Mouse (Mus musculus) retina, embryonic 14.5 days (tissue): ENCODE data around the gene Cryz.
"Not testable (repeated sequence)": the region's sequence is repeated elsewhere in the genome, so short reads cannot be mapped to it uniquely, and the experiment has no call there.

Experiments
- DNase-seq: peaks from one replicate; pipeline ENCODE4 v3.0.0-alpha.2; 2015; ENCODE audit warnings: low spot score

Gene Cryz

GRCm38 (mm10) chr3:154611888-154612287 is 15.4 kb downstream of the Cryz start:
- DNase-seq: no peak

- DNase-seq: no peak
Observed at GRCm38 (mm10) chr3:154614771-154615170, 18.3 kb downstream of the Cryz start.

DNA sequence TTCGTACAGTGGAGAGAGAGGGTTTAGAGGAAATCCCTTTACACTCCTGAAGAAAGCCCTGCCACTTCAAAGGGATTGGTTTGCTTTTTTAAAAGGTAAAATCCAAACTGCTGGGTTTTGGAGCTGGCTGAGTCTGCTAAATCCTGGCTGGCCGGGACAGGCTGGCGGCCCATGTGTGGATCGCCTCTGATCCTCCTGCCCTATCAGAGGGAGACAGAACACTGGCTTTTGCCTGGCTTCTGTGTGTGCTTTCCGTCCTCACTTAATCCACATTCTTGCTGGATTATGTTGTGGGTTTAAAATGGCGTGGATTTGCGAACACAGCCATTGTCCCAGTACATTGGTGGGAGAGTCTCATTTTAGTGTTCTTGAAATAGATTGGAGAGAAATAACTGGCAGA is 18.8 kb downstream of the Cryz start:
- DNase-seq: no peak

DNA sequence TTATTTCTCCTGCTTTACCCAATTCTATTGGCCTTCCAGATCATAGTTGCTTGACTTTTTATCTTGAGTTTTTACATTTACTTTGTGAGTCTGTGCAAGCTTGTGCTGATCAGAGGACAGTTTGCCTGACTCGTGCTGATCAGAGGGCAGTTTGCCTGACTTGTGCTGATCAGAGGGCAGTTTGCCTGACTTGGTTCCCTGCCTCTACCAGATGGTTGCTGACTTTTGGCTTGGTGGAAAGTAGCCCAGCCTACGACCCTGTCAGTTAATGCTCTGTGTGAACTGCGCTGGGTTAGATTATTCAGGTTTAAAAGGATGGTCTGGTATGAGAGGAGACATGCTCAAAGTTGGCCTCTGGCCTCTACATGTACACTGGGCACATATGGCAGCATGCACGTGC is 19.6 kb downstream of the Cryz start:
- no peak for DNase-seq

DNA sequence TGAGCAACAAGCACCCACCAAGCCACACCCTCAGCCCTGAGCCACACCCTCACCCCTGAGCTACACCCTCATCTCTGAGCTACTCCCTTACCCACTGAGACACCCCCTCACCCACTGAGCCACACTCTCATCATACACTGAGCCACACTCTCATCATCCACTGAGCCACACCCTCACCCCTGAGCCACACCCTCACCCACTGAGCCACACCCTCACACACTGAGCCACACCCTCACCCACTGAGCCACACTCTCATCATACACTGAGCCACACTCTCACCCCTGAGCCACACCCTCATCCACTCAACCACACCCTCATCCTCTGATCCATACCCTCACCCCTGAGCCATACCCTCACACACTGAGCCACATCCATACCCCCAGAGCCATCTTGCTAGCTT is 31.8 kb downstream of the Cryz start:
- DNase-seq: no peak

GRCm38 (mm10) chr3:154631281-154631680 is 34.8 kb downstream of the Cryz start:
- DNase-seq: not testable (repeated sequence)

DNA sequence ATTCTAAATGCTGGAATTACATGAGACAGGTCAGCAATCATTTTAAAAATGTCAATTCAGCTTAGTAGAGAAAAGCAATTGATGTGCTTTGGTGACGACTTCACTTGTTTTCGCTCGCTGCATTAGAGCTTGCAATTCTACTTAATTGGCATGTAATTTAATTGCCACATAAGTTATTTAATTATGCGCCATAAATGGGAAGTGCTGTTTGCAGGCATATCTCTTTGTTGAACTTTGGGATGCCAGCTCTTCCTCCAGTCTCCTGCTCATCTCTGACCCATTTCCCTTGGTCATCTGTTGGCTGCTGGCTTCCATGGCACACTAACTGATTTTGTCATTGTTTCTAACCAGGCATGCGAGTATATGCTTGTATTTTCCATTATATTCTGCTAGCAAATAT is 36.6 kb downstream of the Cryz start:
- peak; percentile 27 for DNase-seq

DNA sequence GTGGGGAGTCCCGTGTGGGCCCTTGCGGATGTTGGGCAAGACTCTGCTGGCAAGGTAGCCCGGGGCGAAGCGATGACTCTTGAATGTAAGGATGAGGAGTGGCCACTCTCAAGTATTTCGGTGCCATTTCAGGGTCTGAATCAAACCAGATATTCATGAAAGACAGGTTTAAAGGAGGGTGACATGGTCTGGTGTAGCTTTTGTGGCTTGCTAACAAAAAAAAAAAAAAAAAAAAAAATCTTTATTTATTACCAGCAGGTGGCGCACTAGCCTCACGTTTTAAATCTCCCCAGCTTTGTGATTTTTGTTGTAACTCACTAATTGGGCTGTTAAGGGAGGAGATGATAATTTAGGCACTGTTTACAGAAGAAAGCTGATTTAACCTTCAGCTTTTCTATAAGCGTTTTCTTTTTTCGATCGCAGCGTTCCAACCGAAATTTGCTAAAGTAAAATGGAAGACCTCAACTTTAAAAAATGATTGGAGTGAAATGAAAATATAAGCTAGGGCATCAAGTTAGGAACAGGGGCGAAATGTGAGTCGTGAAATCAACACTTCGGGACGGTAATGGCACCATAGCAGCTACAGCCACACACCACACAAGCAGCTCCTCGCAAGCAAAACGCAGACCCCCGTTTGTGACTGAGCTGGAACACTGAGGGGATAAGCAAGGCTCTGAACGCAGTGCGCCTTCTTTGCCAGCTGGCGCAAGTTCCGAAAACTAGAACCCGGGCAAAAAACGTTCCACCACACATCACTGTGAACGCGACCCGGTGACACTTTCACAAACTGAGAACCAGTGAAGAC is 50.3 kb downstream of the Cryz start:
- peak; percentile 77 for DNase-seq

- peak; percentile 53 for DNase-seq
Observed at GRCm38 (mm10) chr3:154647443-154647780, 50.9 kb downstream of the Cryz start.

DNA sequence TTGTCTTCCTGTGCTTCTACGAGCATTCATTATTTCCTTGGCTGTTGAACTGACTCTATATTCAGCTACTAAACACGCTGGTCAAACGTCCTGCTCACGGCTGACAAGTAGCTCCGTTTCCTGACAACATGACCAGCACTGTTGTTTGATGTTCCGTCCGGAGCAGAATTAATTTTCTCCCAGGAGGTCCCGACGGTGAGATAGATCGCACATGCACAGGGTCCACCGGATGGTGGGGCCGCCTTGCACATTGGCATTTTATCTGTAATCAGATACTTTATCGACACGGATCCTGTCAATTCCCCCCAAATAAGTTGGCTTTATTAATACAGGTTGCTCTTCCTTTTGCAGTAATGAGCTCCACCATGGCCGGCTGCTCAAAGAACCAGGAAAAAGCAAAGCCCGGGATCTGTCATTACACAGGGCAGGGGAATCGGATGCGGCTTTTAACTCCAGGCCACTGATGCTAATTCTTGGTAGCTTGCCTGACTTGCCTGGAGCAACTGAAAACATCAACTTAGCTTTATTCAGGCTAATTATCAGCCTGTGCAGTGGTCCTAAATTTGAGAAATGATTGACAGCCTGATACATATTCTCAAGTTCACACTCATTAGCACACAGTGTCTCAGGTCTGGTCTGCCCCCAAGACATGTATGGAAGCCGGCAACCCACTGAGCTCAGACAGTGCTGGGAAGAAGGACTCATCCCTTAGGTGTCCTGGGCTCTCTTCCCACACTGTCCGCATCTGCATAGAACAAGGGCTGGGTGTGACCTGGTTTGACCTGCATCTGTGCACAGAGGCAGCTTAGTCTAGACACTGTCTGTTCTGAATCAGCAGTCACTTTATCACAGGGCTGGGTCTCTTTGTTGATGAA is 53.1 kb downstream of the Cryz start:
- no peak for DNase-seq

- no peak for DNase-seq
Observed at GRCm38 (mm10) chr3:154651192-154651821, 54.8 kb downstream of the Cryz start.

DNA sequence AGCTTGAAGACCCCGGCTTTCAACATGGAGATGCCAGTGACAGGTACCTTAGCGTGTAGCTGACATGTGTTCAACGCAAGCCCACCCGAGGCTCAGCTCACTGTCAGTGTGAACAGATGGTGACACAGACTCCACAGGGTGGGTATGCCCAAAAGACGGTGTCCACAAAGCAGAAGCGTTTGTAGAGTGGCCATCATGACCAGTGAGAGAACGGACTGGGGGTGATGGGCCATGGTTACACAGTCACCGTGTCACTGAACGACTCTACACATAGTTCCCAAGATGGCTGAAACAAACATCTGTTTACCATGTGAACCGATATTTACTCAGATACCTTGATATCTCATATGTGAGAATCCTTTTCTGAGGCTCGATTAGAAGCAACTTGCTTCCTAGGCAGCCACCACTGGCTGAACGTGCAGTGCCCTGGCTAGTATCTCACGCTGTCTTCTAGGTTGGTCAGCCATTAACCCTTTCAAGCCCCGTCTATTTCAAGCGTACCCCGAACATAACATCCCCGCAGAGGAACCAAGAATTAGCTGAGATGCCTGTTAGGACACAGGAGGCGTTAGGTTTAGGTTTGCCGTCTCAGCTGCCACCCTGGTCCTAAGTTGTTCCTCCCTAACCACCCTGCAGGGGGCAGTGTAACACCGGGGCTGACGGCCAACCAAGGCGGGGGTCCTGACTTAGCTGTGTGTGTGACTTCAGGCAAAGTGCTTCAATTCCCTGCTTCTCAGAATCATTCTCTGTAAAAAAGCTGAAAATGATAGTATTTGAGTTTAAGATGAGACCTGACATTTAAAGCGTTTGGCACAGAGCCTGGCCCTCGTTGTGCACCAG is 56.3 kb downstream of the Cryz start:
- peak; percentile 86 for DNase-seq

DNA sequence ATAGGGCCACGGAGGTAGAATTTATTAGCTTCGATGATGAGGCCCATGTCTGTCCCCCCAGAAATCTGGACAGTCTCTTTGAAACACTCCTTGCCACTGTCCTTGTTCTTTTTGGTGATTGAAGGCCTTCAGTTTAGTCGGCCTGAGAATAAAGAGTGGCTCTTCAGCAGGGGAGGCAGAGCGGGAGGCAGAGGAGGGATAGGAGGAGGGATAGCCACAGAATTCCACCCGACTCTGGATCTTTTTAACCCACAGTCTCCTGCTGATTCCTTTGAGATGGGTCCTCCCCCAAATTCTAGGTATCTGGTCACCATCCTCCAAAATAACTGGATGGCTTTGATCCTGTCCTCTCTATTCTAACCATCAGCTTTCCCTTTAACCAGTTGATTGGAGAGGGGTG is 56.9 kb downstream of the Cryz start:
- no peak for DNase-seq

- DNase-seq: no peak
Observed at GRCm38 (mm10) chr3:154654284-154654683, 57.8 kb downstream of the Cryz start.

DNA sequence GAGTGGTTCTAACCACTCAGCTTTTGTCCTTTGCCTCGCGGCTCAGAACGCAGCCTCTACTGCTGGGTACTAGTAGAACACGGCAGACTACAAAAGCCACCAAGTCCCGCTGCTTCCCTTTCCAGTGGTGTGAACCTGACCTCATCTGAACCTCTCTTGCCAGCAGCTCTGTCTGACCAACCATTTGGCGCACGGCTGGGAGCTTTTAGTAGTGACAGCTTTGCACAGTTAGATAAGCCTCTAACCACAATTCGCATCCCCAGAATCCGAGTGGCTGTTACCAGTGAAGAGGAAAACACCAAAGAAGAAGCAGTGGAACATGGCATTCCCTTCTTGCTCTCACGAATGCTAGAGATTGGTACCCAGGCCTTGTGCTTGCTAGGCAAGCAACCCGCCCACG is 58.4 kb downstream of the Cryz start:
- DNase-seq: no peak

DNA sequence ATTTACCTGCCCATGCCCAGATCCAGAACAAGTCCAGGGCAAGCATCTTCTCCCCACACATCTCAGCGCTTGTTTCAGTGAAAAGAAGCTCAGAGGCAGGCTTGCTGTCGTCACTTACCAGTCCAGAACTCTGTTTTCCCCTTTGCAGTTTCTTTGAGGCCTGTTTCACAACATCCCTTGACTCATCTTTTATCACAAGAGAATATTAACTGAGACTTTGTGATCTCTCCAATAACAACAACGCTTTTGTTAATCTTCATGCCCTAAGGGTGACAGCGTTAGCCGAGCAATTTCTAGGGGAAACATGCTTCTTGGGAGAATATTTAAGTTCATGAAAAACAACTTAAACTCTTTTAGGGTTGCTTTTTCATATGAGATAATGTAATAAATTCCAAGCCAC is 59.2 kb downstream of the Cryz start:
- no peak for DNase-seq

DNA sequence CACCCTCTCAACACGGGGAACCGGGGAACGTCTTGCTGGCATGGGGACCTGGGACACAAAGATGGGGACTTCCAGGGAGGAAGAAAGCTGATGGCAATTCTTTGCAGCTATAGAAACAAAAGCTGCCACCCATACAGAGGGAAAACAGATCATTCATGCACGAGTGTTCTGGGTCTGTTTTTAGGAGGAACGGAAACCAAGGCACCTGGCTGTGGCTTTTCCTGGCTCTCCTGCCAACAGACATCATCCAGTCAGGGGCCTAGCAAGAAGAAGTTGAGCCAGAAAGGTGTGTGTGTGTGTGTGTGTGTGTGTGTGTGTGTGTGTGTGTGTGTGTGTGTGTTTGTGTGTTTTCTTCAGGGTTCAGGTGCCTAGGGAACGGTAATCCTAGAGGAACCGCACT is 67.0 kb downstream of the Cryz start, which contains the start of gene Erich3:
TSS of gene Erich3 (plus strand) at position 315 of the 400 bp plus-strand sequence.
- DNase-seq: no peak

DNA sequence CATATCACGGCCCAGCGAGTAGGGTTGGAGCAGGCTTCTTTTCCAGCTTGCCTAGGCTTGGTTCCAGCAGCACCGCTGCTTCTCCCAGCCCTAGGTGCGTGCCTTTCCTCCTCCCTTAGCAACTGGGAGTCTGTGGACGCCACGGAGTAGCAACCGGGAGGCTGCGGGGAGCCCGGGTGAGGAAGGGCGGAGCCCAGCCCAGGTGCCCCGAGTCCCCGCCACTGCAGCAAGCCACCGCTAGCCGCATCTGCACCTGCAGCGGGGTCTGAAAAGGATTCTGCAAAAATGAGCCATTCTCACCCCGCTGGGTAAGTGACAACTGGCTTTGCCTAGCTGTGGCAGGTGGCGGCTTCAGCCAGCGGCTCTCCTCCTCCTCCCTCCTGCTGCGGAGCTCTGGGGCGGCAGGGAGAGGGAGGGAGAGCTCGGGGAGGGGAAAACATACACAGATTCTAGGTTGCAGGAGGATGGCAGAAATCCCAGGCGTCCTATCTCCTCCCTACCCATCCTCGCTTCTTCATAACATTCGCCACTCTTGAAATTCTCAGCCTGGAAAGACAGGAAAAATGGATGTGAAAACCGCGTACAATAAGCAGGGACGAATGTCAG is 67.6 kb downstream of the Cryz start:
- peak; percentile 58 for DNase-seq

DNA sequence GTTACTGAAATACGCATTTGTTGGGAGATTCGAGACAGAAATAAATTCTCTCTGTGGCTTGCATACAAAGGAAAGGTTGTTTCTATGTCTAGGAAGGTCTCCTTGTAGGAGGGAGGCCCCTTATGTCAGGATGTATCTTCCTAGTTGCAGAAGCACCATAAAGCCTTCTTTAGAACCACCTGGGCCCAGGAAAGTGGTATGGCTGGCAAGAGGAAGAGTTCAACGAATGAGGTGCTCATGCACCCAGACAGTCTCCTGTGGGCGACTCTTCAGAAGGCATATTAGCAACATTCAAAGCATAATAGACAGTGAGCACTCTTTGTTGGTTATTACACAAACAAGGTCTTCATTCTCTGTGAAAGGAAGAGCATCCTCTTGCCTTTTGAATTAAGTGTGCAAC is 68.1 kb downstream of the Cryz start:
- peak; percentile 9 for DNase-seq

DNA sequence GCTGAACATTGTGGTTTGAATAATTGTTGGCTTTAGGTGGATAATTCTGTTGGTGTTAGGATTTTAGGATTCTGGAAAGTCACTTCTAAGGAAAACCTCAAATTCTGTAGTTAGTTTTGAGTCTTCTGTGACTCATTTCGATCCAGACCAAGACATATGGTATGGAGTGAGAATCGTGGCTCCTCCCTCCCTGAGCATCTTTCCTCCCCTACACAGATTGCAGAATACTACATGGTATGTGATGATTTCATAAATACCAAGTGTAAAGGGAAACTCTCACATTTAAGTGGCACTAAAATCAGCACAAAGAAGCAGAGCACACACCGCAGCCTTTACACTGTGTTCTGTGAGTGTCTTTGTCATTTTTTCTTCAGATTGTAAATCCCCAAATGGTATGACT is 72.0 kb downstream of the Cryz start:
- no peak for DNase-seq

- no peak for DNase-seq
Observed at GRCm38 (mm10) chr3:154670584-154670983, 74.1 kb downstream of the Cryz start.
